Mouse (Mus musculus) ES-CJ7 (cell line): ENCODE results near the gene Sdha.

Source experiments
- DNase-seq: peaks from one replicate; pipeline ENCODE4 v3.0.0; 2011; ENCODE audit warnings: low read depth, low spot score

The Sdha gene

DNA sequence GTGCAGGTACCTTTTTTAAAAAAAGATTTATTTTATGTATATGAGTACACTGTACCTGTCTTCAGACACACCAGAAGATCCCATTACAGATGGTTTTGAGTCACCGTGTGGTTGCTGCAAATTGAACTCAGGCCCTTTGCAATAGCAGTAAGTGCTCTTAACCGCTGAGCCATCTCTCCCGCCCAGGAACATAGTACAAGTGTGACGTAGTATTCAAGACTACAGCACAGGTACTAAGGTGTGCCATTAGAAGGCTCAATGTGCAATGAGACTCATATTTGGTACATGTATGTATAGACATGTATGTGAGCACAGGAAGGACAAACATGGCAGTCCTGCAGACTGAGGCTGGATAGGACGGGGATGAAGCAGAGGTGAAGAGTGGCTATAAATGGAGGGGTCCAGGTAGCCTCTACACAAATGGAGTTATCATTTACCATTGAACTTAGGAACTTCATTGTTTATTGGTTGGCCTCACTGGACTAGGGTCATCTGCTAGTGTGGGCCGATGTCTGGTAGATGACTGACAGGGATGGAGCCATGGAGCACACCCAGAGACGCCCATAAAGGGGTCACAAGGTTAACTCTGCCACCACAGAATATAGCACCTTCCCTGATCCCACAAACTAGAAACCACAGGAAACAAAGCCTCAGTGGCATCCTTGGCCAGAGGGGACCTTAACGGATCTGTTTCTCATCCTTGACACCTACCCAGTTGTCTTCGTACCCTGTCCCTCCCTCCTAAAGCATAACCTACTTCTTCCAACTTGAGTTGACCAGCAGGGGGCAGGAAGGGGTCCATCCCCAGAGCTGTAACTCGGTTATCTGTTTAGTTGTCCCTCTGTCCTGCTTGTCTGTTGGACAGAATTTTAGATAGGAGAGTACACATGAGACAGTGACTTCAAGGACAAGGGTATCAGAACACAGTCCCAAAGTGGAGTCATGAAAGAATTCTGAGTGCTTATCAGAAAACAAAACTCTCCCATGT is 47.7 kb downstream of the Sdha start:
- peak; percentile 30 for DNase-seq

DNA sequence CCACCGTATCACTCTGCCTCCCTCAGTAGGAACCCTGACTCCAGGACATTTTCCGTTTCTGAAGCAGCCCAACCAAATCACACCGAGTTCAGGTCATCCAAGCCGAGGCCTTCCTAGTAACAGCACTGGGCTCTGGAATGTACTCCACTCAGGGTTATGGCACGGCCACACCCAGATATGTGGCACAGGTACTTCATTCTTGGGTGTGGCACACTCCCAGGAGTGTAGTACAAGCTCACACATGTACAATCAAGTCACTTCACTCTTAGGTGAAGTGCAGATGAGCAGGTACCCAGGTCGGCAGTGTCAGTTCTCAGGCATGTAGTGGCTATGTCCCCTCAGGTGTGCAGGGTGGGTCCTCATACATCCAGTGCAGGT is 48.5 kb downstream of the Sdha start:
- no peak for DNase-seq

DNA sequence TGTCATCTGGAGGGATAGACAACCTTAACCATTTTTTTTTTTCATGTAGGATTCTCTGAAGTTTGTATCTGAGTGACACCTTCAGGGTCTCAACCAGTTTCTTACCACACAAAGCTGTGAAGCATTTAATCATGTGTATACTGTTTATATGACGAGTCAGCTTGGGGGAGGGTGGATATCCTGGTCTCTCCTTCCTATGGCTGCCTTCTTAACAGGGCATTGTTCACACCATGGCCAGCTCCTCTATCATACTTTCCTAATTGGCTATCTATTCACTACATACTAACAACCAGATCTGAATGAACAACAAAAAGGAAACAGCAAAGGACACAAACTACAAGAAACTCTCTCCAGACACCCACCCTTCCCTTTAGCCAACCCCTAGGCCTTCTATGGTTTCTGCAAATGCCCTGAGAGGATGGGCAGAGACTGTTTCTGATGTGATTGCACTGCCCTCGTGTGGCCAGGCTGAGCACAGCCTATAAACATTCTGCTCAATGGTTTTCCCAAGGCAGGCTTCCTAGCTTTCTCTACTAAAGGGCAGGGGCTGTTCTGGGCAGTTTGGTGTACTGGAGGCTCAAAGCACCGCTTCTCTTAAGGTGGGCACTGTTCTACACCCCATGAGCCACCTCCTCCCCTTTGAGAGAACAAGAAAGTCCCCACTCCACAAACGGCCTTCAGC is 49.0 kb downstream of the Sdha start:
- peak; percentile 64 for DNase-seq

DNA sequence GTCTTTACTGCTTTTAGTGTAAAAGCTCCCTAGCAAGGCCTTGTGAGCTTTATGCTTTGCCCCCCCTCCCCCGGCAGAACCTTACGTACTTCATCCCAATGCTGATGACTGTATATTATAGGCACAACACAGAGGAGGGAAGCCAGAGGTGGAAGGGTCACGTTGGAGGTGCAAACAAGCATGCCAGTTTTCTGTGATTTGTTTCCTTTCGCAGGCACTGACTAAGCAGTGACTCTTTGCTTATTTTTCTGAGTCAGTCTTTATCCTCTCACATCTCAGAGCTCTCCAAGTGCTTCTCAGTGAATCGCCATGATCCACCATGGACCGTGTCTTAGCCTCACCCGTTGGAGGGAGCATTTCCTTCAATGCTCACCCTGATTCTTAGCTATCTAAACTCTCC is 53.7 kb downstream of the Sdha start:
- DNase-seq = no peak

DNA sequence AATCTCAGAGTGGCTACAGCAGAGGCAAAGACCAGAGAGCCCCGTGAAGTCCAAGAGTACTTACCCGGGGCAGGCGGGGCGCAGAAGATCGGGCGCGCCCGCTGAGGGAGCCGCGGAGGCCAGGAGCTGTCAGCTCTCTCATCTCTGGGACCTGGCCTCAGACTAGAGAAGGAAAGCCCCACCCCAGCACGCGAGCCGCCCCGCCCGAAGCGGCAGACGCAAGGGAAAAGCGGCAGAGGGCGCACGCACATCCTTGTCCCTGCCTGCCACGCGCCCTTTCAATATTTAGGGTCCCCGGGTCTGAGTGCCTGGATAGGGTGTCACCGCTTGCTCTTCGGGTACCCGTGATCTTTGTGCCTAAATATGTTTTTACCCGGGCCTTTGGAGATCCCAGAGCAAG is 57.9 kb downstream of the Sdha start, which contains the start of gene Ahrr:
TSS of gene Ahrr (minus strand) at position 165 of the 400 bp plus-strand sequence.
- peak; percentile 71 for DNase-seq

DNA sequence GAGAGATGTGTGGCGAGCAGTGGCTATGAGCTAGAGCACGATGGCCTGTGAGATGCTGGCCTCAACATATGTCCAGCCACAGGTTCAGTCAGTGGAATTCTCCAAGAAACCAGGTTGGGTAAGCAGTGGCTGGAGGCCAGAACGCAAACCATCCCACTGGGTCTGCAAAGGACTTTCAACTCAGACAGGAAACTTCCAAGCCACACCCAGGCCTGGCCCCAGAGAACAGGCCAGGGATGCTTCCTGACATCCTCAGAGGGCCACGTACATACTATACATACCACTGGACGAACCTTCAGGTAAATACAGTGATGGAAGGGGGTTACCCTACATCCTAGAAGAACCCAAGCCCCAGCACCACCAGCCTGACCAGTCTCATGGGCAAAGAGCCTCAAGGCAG is 60.4 kb downstream of the Sdha start:
- no peak for DNase-seq

DNA sequence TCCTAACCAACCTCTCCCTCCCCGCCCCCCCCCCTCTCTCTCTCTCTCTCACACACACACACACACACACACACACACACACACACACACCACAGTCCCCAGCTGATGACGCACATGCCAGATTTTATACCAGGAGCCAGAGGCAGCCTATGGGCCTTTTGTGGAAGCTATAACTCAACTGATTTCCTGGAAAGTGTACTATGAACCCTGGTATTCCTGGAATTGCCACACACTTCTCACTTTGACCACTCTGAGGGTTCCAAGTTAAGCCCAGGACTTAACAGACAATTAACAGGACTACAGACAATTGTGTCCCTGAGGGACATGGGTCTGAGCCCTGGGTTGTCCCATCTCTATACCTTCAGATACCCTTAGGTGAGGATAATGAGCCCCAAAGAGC is 67.8 kb downstream of the Sdha start:
- no peak for DNase-seq

DNA sequence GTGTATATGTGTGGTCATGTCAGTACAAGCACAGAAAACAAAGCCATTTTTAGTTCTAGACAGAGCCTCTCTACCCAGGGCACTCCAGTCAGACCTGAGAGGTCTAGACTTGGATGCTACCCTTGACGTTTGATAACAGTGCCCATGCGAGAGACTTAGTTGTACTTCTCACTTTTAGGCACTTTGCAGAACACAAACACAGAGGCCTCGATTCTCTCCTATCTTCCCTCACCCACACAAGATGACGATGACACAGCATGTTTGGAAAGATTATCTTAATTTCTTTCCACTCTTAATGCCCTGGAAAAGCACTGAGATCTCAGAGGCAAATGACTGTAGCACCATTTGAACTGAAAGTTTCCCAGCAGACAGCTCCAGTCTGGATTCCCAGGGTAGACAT is 74.4 kb downstream of the Sdha start:
- DNase-seq = no peak
